Mouse (Mus musculus) heart, postnatal 0 days (tissue): ENCODE data around the gene Cdhr2.

Source experiments
- CTCF ChIP-seq: IDR thresholded peaks from 2 replicates; pipeline ENCODE4 v1.5.1; 2016; ENCODE audit warnings: antibody characterized with exemption, control low read depth, low read depth
- EP300 ChIP-seq: IDR thresholded peaks from 2 replicates; pipeline ENCODE4 v1.6.1; 2016; ENCODE audit warnings: antibody characterized with exemption, low read depth

DNA sequence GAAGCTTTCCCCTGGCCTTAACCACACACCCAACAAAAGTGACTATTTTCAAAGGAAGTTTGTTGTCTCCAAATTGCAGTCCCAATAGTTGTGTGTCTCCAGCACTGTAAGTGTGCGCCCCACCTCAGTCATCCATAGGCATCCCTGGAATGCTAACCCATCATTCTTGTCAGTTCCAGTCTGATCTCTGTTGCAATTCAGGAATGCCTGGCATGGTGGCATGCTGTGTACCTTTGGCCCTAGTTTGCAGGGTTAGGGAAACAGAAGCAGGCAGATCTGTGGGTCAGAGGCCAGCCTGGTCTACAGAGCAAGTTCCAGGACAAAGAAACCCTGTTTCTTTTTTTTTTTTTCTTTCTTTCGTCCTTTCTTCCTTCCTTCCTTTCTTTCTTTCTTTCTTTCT is 30.8 kb upstream of the Cdhr2 start:
- TF ChIP-seq CTCF (no peak), EP300 (no peak)
